Mouse (Mus musculus): ENCODE measurements around the gene Anapc15-ps.

- no peak for TF ChIP-seq CTCF (IDR thresholded peaks at IDR 0.05; ENCODE audit: insufficient read depth, low read depth, low read length)
- TF ChIP-seq POLR2A (IDR thresholded peaks at IDR 0.05; ENCODE audit: insufficient read depth, low read depth, low read length) = no peak
These were observed 32.5 kb upstream of the Anapc15-ps start for GRCm38 (mm10) chr10:95705747-95706146.
